Mouse (Mus musculus) gastrocnemius, postnatal 14 days (tissue): ENCODE data around the gene Vat1l. TPM values are rescaled to one million over a fixed set of nuclear protein-coding genes. Genes with fewer than 3 reads are reported as not detected.
A peak's percentile ranks its signal among the peaks of the same experiment; 100 is the strongest.

Source experiments
- DNase-seq: peaks from one replicate; pipeline ENCODE4 v3.0.0; 2021; ENCODE audit warnings: mixed read lengths
- intact Hi-C: fragments of 180-260 bp; cut with DNase I; formaldehyde crosslinking; loops from one replicate; pipeline ENCODE4 v1.15.1; 2025; ENCODE audit warnings: low total_unique reads
- total RNA-seq, 2 experiments: library from RNA; stranded (reverse); gene quantifications; 2 replicates each; pipeline ENCODE4 v1.2.3; 2021

Gene Vat1l
- total RNA-seq, 2 experiments from 2014 or later = 0.66 to 6.0 TPM

GRCm38 (mm10) chr8:114294889-114295748 lies 89.7 kb downstream of the Vat1l start:
- intact Hi-C loops = no loop called here
- DNase-seq = peak; percentile 11

- no peak for DNase-seq
- intact Hi-C loops = no loop called here
Observed at GRCm38 (mm10) chr8:114295749-114296067, 90.3 kb downstream of the Vat1l start.

- intact Hi-C loops = no loop called here
- DNase-seq = no peak
Observed at GRCm38 (mm10) chr8:114298253-114298652, 92.8 kb downstream of the Vat1l start.

- intact Hi-C loops = no loop called here
- no peak for DNase-seq
Observed at GRCm38 (mm10) chr8:114300072-114300471, 94.7 kb downstream of the Vat1l start.

GRCm38 (mm10) chr8:114306296-114306695 lies 100.9 kb downstream of the Vat1l start:
- DNase-seq = peak; percentile 20
- intact Hi-C loops = no loop called here

GRCm38 (mm10) chr8:114314669-114315325 lies 109.4 kb downstream of the Vat1l start:
- no peak for DNase-seq
- intact Hi-C loops = no loop called here

GRCm38 (mm10) chr8:114318161-114318560 lies 112.7 kb downstream of the Vat1l start:
- no peak for DNase-seq
- intact Hi-C loops = no loop called here

- intact Hi-C loops = no loop called here
- no peak for DNase-seq
Observed at GRCm38 (mm10) chr8:114322096-114322495, 116.7 kb downstream of the Vat1l start.

- intact Hi-C loops = no loop called here
- no peak for DNase-seq
Observed at GRCm38 (mm10) chr8:114331928-114332327, 126.5 kb downstream of the Vat1l start.

- intact Hi-C loops = no loop called here
- no peak for DNase-seq
Observed at GRCm38 (mm10) chr8:114332949-114333348, 127.5 kb downstream of the Vat1l start.

GRCm38 (mm10) chr8:114335721-114336120 lies 130.3 kb downstream of the Vat1l start:
- intact Hi-C loops = no loop called here
- DNase-seq = no peak

- intact Hi-C loops = no loop called here
Observed at GRCm38 (mm10) chr8:114342276-114342675, 136.9 kb downstream of the Vat1l start.

GRCm38 (mm10) chr8:114344789-114345188 lies 139.4 kb downstream of the Vat1l start:
- no peak for DNase-seq
- intact Hi-C loops = no loop called here

More at GRCm38 (mm10) chr8:114342276-114342675, 136.9 kb downstream of the Vat1l start:
- no peak for DNase-seq

- intact Hi-C loops = no loop called here
- DNase-seq = no peak
Observed at GRCm38 (mm10) chr8:114346045-114346444, 140.6 kb downstream of the Vat1l start.

GRCm38 (mm10) chr8:114351643-114352427 lies 146.4 kb downstream of the Vat1l start:
- intact Hi-C loops = no loop called here
- DNase-seq = no peak

GRCm38 (mm10) chr8:114360506-114360905 lies 155.1 kb downstream of the Vat1l start:
- no peak for DNase-seq
- intact Hi-C loops = loop anchor here (10.0 kb wide), 1 partner anchor 696 kb away; no protein-coding TSS in a partner anchor

GRCm38 (mm10) chr8:114363167-114363566 lies 157.8 kb downstream of the Vat1l start:
- intact Hi-C loops = loop anchor here (10.0 kb wide), 1 partner anchor 698 kb away; no protein-coding TSS in a partner anchor
- DNase-seq = no peak

- no peak for DNase-seq
- intact Hi-C loops = loop anchor here (10.0 kb wide), 1 partner anchor 699 kb away; no protein-coding TSS in a partner anchor
Observed at GRCm38 (mm10) chr8:114363656-114364055, 158.2 kb downstream of the Vat1l start.

GRCm38 (mm10) chr8:114369038-114369976 lies 163.9 kb downstream of the Vat1l start:
- DNase-seq = peak; percentile 70
- intact Hi-C loops = loop anchor here (10.0 kb wide), 1 partner anchor 705 kb away; no protein-coding TSS in a partner anchor
